Mouse (Mus musculus) forebrain, embryonic 15.5 days (tissue): ENCODE data around the gene Atg4c. TPM values are rescaled to one million over a fixed set of nuclear protein-coding genes. Genes with fewer than 3 reads are reported as not detected.

ENCODE experiments used
- ATAC-seq: fragments of 200-750 bp; cut with Nextera tagmentation; replicated peaks from 2 replicates; pipeline ENCODE4 v1.8.0; 2017; ENCODE audit warnings: mild to moderate bottlenecking, moderate TSS enrichment, moderate library complexity
- H3K27ac ChIP-seq: fragments of 300-500 bp; sonication (generic); replicated peaks from 2 replicates; pipeline ENCODE4 v1.5.1; 2015; ENCODE audit warnings: mild to moderate bottlenecking, inconsistent platforms
- H3K27me3 ChIP-seq: fragments of 300-500 bp; sonication (generic); 2 replicates; pipeline ENCODE4 v1.6.1; 2015; ENCODE audit warnings: inconsistent platforms
- H3K36me3 ChIP-seq: fragments of 300-500 bp; sonication (generic); 2 replicates; pipeline ENCODE4 v1.6.1; 2015; ENCODE audit warnings: mild to moderate bottlenecking, inconsistent platforms
- H3K4me1 ChIP-seq: fragments of 300-500 bp; sonication (generic); 2 replicates; pipeline ENCODE4 v1.6.1; 2015; ENCODE audit warnings: inconsistent platforms
- H3K4me2 ChIP-seq: fragments of 300-500 bp; sonication (generic); replicated peaks from 2 replicates; pipeline ENCODE4 v1.6.1; 2015; ENCODE audit warnings: mild to moderate bottlenecking, inconsistent platforms
- H3K4me3 ChIP-seq: fragments of 300-500 bp; sonication (generic); 2 replicates; pipeline ENCODE4 v1.5.1; 2015; ENCODE audit warnings: mild to moderate bottlenecking, inconsistent platforms
- H3K9ac ChIP-seq: fragments of 300-500 bp; sonication (generic); replicated peaks from 2 replicates; pipeline ENCODE4 v1.6.1; 2015; ENCODE audit warnings: mild to moderate bottlenecking, inconsistent platforms
- H3K9me3 ChIP-seq: fragments of 300-500 bp; sonication (generic); 2 replicates; pipeline ENCODE4 v1.6.1; 2016; ENCODE audit warnings: inconsistent platforms
- WGBS: fragments of 180-500 bp; shearing (Covaris S2); methylation state at CpG from one replicate; pipeline ENCODE4 v1.1.7; 2015; ENCODE audit warnings: mixed read lengths; 5-methylcytosine and 5-hydroxymethylcytosine counted together
- polyA plus RNA-seq: library from polyadenylated mRNA; unstranded; fragments of >200 nt; fragmentation: Nextera tagmentation; extraction: Ambion mirVana; gene quantifications from 2 replicates; pipeline ENCODE4 v1.2.1, GENCODE M21; 2015

Gene Atg4c
- polyA plus RNA-seq, 1 experiment from 2014 or later, result 18.5 TPM

DNA sequence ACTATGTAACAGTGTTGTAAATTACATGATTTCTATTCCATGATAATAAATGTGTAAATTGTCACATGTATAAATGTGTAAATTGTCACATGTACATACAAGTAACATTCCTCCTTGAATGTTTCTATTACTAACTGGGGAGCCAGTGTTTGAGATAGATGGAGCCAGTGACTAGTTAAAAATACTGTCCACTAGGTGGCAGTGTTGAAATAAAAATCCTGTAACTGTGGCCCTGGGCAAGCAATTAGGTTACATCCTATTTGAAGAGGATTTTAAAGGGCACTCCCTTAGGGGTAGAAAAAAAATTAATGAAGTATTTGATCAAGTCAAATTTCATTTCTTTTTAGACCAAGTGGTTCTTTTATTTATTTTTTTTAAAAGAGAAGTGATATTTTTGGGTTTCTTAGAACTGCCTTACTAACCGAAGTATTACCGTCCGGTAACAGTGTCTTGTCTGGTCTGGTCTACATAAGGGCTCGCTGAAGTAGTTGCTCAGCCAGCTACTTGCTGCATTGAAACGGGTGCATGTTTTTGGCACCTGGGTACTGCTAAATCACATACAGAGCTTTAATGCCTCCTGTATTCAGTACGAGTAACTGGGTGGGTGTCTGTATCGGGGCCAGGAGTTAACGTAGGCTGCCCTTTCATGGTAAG, 41.6 kb downstream of the Atg4c start:
- ATAC-seq, result peak; percentile 80
- 0 out of 2 replicates have a peak, but pooled peaks cover 8% of the 10 kb centered on the region for H3K36me3 ChIP-seq
- no peaks in the 10 kb centered on the region for H3K27me3 ChIP-seq
- no peak overlapping the region for H3K27ac ChIP-seq
- H3K4me3 ChIP-seq, result no peak overlapping the region
- H3K9me3 ChIP-seq, result no peaks in the 10 kb centered on the region
- WGBS, result 89% methylated on average over 8 of the region's 8 CpGs
- H3K4me2 ChIP-seq, result no peak overlapping the region
- H3K4me1 ChIP-seq, result no peaks in the 10 kb centered on the region
- H3K9ac ChIP-seq, result no peak overlapping the region

DNA sequence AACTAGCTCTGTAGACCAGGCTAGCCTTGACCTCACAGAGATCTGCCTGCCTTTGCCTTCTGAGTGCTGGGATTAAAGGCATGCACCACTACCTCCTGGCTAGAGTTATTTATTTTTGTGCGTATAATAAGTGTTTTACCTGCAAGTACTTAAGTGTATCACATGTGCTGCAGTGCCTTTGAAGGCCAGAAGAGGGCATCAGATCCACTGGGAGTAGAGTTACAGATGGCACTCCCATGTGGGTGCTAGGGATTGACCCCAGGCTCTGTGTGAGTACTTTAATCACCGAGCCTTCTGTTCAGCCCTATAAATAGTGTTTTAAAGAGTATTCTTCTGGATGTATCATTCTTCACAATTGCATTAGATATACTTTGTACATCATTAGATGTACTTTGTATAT, 44.6 kb downstream of the Atg4c start:
- Histone ChIP-seq H3K4me3 (no peak overlapping the region), H3K36me3 (0 out of 2 replicates have a peak, but pooled peaks cover 8% of the 10 kb centered on the region), H3K27me3 (no peaks in the 10 kb centered on the region), H3K4me1 (no peaks in the 10 kb centered on the region), H3K9ac (no peak overlapping the region), H3K9me3 (no peaks in the 10 kb centered on the region), H3K4me2 (no peak overlapping the region), H3K27ac (no peak overlapping the region)
- WGBS, result 96% methylated on average over 2 of the region's 2 CpGs
- ATAC-seq, result no peak

DNA sequence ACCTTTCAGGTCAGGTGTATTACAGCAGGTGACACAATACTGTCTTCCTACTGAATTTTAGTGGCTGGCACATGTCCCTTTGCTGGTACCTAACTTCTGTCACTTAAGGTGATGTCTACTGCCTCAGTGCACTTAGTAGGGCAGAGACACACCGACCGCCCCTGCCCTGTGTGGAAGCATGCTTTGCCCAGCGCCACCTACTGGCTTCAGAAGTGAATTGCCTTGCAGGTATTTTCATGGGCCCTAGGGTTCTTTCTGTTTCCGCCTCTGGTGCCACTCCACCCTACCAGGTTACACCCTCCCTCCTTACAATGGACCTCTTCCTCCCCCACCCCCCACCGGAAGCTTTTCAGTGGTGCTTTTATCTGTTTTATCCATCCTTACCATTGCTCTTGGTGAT, 47.9 kb downstream of the Atg4c start:
- Histone ChIP-seq H3K9me3 (no peaks in the 10 kb centered on the region), H3K4me1 (no peaks in the 10 kb centered on the region), H3K27ac (no peak overlapping the region), H3K36me3 (0 out of 2 replicates have a peak, but pooled peaks cover 8% of the 10 kb centered on the region), H3K4me3 (no peak overlapping the region), H3K27me3 (no peaks in the 10 kb centered on the region), H3K4me2 (no peak overlapping the region), H3K9ac (no peak overlapping the region)
- ATAC-seq, result no peak
- 57% methylated on average over 5 of the region's 5 CpGs for WGBS

DNA sequence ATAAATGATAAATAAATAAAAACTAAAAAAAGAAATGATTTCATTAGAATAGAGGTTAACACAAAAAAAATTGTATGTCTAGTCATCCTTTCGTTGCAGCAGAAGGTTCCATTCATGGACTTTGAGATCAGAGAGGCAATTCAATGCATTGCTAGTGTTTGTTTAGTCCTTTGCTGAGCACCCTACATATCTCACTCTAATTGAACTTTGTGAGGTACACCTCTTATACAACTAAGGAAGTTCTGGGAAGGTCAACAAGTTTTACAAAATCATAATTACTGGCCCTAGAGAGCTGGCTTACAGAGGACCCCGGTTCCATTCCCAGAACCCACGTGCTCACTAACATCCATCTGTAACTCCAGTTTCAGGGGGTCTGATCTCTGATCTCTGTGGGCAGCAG, 55.6 kb downstream of the Atg4c start:
- 95% methylated on average over 3 of the region's 3 CpGs for WGBS
- no peaks in the 10 kb centered on the region for H3K9me3 ChIP-seq
- H3K9ac ChIP-seq, result no peak overlapping the region
- H3K4me1 ChIP-seq, result no peaks in the 10 kb centered on the region
- H3K27me3 ChIP-seq, result no peaks in the 10 kb centered on the region
- H3K4me3 ChIP-seq, result no peak overlapping the region
- no peak overlapping the region for H3K27ac ChIP-seq
- H3K36me3 ChIP-seq, result no peaks in the 10 kb centered on the region
- ATAC-seq, result no peak
- H3K4me2 ChIP-seq, result no peak overlapping the region

DNA sequence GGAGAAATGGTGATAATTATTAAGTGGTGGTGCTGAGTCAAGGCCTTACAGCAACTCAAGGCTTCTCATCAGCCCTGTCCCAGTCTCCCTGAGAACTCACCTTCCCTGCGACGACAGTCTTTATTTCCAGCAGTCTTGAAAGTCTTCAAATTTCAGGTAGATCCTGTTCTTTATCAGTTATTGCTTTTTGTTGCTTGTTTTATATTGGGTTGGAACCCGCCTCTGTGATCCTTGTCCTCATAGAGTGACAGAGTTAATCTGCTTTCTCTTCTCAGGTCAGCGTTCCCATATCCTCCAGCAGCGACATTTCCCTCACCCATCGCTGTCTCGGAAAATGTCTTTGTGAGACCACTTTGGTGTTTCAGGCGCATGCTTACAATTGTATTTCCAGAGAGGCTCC, 56.1 kb downstream of the Atg4c start:
- Histone ChIP-seq H3K9me3 (no peaks in the 10 kb centered on the region), H3K4me1 (no peaks in the 10 kb centered on the region), H3K36me3 (no peaks in the 10 kb centered on the region), H3K9ac (no peak overlapping the region), H3K4me2 (no peak overlapping the region), H3K4me3 (no peak overlapping the region), H3K27ac (no peak overlapping the region), H3K27me3 (no peaks in the 10 kb centered on the region)
- ATAC-seq, result no peak
- 96% methylated on average over 8 of the region's 8 CpGs for WGBS

DNA sequence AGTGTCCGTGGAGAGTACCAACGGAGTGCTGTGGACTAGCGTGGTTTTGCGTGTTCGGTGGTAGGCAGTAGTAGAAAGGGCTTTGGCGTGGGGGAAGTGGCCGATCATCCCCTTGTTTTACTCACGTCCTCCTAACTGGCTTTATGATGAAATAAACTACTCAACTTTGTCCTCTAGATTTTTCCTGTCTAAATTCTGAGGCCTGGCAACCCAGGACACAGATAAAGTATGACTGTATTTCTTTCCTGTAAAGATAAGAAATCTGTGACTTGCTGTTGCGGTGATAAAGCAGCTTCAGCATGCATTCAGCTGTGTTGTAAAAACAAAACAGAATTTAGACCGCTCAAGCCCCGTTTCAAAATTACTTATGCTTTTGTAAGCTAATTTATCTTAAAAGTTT, 59.2 kb downstream of the Atg4c start:
- Histone ChIP-seq H3K4me1 (no peaks in the 10 kb centered on the region), H3K27ac (no peak overlapping the region), H3K36me3 (no peaks in the 10 kb centered on the region), H3K27me3 (no peaks in the 10 kb centered on the region), H3K4me3 (no peak overlapping the region), H3K9me3 (no peaks in the 10 kb centered on the region), H3K4me2 (no peak overlapping the region), H3K9ac (no peak overlapping the region)
- WGBS, result 93% methylated on average over 11 of the region's 11 CpGs
- no peak for ATAC-seq

DNA sequence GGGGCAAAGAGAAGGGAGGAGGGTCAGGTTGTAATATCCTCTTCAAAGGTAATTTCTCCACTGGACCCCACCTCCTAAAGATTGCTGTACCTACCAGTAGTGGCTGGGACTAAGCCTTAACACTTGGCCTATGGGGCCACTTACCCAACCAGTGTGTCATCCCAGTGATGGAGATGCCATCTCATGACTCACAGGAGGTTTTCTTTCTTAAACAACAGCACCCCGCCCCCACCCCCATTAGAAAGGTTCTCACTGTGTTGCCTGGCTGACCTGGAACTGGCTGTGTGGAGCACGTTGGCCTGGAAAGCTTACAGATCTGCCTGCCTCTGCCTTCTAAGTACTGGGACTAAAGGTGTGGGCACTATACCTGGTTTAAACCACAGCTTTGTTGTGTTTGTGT, 69.5 kb downstream of the Atg4c start:
- Histone ChIP-seq H3K4me1 (no peaks in the 10 kb centered on the region; the same call in 1 of the 2 replicates), H3K4me3 (no peak overlapping the region), H3K9me3 (no peaks in the 10 kb centered on the region), H3K27me3 (no peaks in the 10 kb centered on the region), H3K27ac (no peak overlapping the region), H3K36me3 (no peaks in the 10 kb centered on the region), H3K4me2 (no peak overlapping the region), H3K9ac (no peak overlapping the region)
- no peak for ATAC-seq
- WGBS, result 83% methylated on average over 2 of the region's 2 CpGs

DNA sequence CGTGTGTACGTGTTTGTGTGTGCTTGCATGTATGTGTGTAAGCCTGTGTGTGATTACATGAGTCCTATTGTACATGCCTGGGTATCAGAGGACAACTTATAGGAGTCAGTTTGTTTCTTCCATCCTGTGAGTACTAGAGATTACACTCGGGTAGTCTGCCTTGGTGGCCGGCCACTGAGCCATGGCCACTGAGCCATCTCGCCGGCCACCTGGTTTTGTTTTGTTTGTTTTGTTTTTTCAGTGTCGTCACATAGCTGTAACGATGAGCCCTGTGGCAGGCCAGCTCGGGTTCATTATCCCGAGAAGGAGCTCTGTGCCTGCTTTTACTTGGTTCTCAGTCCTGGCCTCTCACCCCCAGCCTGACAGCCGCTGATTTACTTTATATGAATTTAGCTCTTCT, 69.9 kb downstream of the Atg4c start:
- no peak overlapping the region for H3K4me3 ChIP-seq
- H3K36me3 ChIP-seq, result no peaks in the 10 kb centered on the region
- 56% methylated on average over 11 of the region's 11 CpGs for WGBS
- no peak overlapping the region for H3K4me2 ChIP-seq
- H3K27ac ChIP-seq, result no peak overlapping the region
- H3K4me1 ChIP-seq, result no peaks in the 10 kb centered on the region; the same call in 1 of the 2 replicates
- H3K9me3 ChIP-seq, result no peaks in the 10 kb centered on the region
- no peak overlapping the region for H3K9ac ChIP-seq
- no peaks in the 10 kb centered on the region for H3K27me3 ChIP-seq
- no peak for ATAC-seq

DNA sequence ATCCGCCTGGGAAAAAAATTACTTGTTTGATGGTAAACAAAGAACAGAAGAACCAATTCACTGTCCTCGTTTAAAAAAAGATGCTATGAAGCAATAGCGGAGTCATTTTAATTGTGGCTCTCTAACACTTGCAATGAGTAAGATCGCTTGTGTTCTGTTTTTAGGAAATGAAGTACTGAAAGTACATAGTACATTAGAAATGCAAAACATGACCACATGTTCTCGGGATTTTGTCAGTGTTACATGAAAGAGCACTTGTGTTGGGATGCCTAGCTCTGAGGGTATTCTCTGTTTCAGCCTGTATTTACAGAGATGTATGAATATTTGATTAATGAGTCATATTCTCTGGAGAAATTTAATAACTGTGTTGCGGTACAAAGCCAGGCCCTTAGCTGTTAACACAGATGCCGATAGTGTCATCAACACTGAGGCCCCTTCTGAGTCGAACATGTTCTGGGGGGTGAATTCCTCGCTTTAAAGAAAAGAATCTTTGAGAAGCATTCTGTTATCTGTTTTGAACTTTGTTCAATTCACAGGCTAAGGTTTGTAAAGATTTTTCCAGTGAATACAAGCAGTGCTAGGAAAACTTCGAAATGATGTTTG, 73.2 kb downstream of the Atg4c start:
- no peak overlapping the region for H3K9ac ChIP-seq
- H3K4me2 ChIP-seq, result no peak overlapping the region
- 60% methylated on average over 10 of the region's 10 CpGs for WGBS
- no peaks in the 10 kb centered on the region for H3K27me3 ChIP-seq
- no peaks in the 10 kb centered on the region; the same call in 1 of the 2 replicates for H3K4me1 ChIP-seq
- ATAC-seq, result no peak
- H3K27ac ChIP-seq, result no peak overlapping the region
- no peaks in the 10 kb centered on the region for H3K9me3 ChIP-seq
- H3K36me3 ChIP-seq, result no peaks in the 10 kb centered on the region
- no peak overlapping the region for H3K4me3 ChIP-seq

DNA sequence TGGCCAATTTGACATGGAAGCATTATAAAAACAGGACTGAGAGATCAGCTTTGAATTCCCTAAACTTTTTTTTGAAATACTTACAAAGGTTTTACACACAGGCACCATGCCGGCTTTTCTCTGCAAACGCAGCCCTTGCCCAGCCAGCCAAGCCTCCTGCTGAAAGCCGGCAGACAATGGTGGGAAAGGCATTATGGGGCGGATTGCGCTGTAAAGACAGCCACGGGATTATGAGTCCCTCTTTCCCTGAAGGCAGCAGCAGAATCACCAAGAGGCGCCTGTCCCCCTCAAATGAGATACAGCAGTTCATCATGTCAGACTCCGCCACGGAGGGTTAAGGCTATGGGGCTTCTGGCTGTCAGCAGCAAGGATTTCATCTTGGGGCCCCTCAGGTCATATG, 79.1 kb downstream of the Atg4c start:
- Histone ChIP-seq H3K4me3 (no peak overlapping the region), H3K27ac (peak overlapping the region; percentile 44; the same call in 1 of the 2 replicates), H3K9me3 (no peaks in the 10 kb centered on the region), H3K27me3 (no peaks in the 10 kb centered on the region), H3K9ac (no peak overlapping the region), H3K4me1 (peaks cover 22% of the 10 kb centered on the region), H3K36me3 (no peaks in the 10 kb centered on the region), H3K4me2 (peak overlapping the region; percentile 33)
- WGBS, result 5% methylated on average over 9 of the region's 9 CpGs
- peak; percentile 53; the same call in 1 of the 2 replicates for ATAC-seq

DNA sequence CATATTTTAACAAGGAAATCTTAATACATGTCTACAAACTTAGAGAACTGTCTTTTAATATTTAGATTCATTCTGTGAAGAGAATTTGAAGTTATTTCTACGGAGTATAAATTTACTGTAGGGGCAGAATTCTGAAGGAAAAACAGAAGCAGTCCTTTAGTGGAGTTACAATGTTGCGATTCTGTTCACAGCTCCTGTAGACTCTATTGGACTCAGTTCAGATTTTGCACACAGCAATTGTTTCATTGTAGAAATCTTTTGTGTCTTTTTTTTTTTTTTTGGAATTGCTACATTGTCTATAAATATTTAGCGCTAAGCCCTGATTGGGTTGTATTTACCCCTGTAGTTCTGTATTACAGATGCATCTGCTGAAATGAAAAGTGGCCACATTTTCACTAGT, 79.7 kb downstream of the Atg4c start:
- Histone ChIP-seq H3K36me3 (no peaks in the 10 kb centered on the region), H3K4me1 (peaks cover 22% of the 10 kb centered on the region), H3K4me3 (no peak overlapping the region), H3K4me2 (no peak overlapping the region), H3K9ac (no peak overlapping the region), H3K27me3 (no peaks in the 10 kb centered on the region), H3K9me3 (no peaks in the 10 kb centered on the region), H3K27ac (no peak overlapping the region; the same call in 1 of the 2 replicates)
- 54% methylated on average over 3 of the region's 3 CpGs for WGBS
- ATAC-seq, result no peak

DNA sequence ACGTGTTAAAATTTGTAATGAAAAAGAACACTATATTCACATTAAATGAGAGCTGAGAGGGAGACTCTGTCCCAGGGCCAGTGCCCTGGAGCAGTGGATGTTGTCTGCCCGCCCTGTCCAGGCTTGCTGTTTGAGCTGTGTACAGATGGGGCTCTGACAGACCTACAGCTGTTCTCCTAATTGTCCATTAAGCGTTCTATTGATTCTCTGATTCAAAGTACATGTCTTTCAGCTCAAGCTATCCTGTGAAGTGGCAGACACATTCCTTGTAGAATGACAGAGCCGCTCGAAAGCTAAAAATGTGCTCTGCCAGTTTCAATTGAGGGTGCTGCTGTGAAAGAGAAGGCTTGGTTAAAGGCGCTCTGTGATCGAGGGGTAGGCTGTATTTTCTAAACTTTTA, 80.2 kb downstream of the Atg4c start:
- ATAC-seq, result peak; percentile 83
- no peaks in the 10 kb centered on the region for H3K36me3 ChIP-seq
- 17% methylated on average over 7 of the region's 7 CpGs for WGBS
- H3K27ac ChIP-seq, result peak overlapping the region; percentile 19; the same call in 1 of the 2 replicates
- no peak overlapping the region for H3K4me3 ChIP-seq
- no peaks in the 10 kb centered on the region for H3K9me3 ChIP-seq
- no peaks in the 10 kb centered on the region for H3K27me3 ChIP-seq
- H3K4me2 ChIP-seq, result 0 out of 2 replicates have a peak overlapping the region, but pooled peaks have one; percentile 5
- no peak overlapping the region for H3K9ac ChIP-seq
- peaks cover 22% of the 10 kb centered on the region for H3K4me1 ChIP-seq

DNA sequence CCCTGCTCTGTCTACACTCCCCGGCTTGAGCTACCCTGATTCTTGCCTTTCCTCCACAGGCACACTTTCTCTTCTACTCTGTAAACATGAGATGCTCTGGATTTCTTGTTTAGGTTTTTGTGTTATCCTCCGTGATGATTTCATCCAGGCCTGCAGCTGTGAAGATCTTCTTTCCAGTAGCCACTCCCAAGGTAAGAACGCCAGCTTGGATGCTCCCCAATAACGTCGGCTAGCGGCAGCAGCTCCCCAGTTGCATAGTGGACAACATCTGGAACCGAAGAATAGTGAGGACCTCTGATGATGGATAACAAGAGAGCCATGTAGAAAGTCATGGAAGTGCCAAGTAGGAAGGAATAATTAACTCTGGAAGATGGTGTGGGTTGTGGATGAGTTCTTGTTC, 85.1 kb downstream of the Atg4c start:
- H3K27me3 ChIP-seq, result no peaks in the 10 kb centered on the region
- no peak overlapping the region for H3K9ac ChIP-seq
- peaks cover 11% of the 10 kb centered on the region for H3K4me1 ChIP-seq
- H3K27ac ChIP-seq, result no peak overlapping the region
- H3K36me3 ChIP-seq, result no peaks in the 10 kb centered on the region
- H3K9me3 ChIP-seq, result no peaks in the 10 kb centered on the region
- no peak overlapping the region for H3K4me2 ChIP-seq
- WGBS, result 94% methylated on average over 7 of the region's 7 CpGs
- ATAC-seq, result no peak
- no peak overlapping the region for H3K4me3 ChIP-seq
